Mouse (Mus musculus): ENCODE measurements around the gene Pitx3. TPM values are rescaled to one million over a fixed set of nuclear protein-coding genes. Genes with fewer than 3 reads are reported as not detected.
"Not testable (repeated sequence)": the region's sequence is repeated elsewhere in the genome, so short reads cannot be mapped to it uniquely, and the experiment has no call there.

The Pitx3 gene
- polyA plus RNA-seq, 1 experiment from 2014 or later, result 0.57 TPM

GRCm38 (mm10) chr19:46135789-46136638 is 12.1 kb downstream of the Pitx3 start:
- peak overlapping the region; percentile 55 for H3K4me3 ChIP-seq (replicated peaks; ENCODE audit: low read length)
- no peak overlapping the region for H3K27ac ChIP-seq (ENCODE audit: low read length)
- peaks cover 25% of the 10 kb centered on the region for H3K4me1 ChIP-seq (ENCODE audit: control insufficient read depth, insufficient read depth, low read length)
- H3K27me3 ChIP-seq (ENCODE audit: control insufficient read depth, insufficient read depth, low read length), result peaks cover 65% of the 10 kb centered on the region
- under 1% methylated on average over 79 of the region's 79 CpGs for WGBS
- peak; percentile 55 for ATAC-seq (ENCODE audit: insufficient read depth, low FRiP score)
- peak overlapping the region; percentile 95 for H3K4me2 ChIP-seq (ENCODE audit: low read depth, low read length)
- H3K9me3 ChIP-seq (replicated peaks; ENCODE audit: control insufficient read depth, low read length), result no peaks in the 10 kb centered on the region
- no peaks in the 10 kb centered on the region for H3K36me3 ChIP-seq (ENCODE audit: control insufficient read depth, insufficient read depth, low read length)
- peak overlapping the region; percentile 63 for H3K9ac ChIP-seq (ENCODE audit: low read length)

- Histone ChIP-seq H3K4me2 (ENCODE audit: low read depth, low read length) (peak overlapping the region; percentile 95), H3K4me3 (replicated peaks; ENCODE audit: low read length) (peak overlapping the region; percentile 55), H3K4me1 (ENCODE audit: control insufficient read depth, insufficient read depth, low read length) (peaks cover 24% of the 10 kb centered on the region), H3K9ac (ENCODE audit: low read length) (no peak overlapping the region), H3K27ac (ENCODE audit: low read length) (no peak overlapping the region), H3K27me3 (ENCODE audit: control insufficient read depth, insufficient read depth, low read length) (peaks cover 70% of the 10 kb centered on the region), H3K9me3 (replicated peaks; ENCODE audit: control insufficient read depth, low read length) (no peaks in the 10 kb centered on the region), H3K36me3 (ENCODE audit: control insufficient read depth, insufficient read depth, low read length) (no peaks in the 10 kb centered on the region)
- WGBS, result 1% methylated on average over 12 of the region's 12 CpGs
- peak; percentile 64; the same call in 1 of the 2 replicates for ATAC-seq (ENCODE audit: insufficient read depth, low FRiP score)
Observed at GRCm38 (mm10) chr19:46135297-46135696, 12.8 kb downstream of the Pitx3 start.

- WGBS, result 46% methylated on average over 6 of the region's 6 CpGs
- H3K4me3 ChIP-seq (replicated peaks; ENCODE audit: low read length), result no peak overlapping the region
Observed at GRCm38 (mm10) chr19:46132577-46132976, 15.5 kb downstream of the Pitx3 start.

DNA sequence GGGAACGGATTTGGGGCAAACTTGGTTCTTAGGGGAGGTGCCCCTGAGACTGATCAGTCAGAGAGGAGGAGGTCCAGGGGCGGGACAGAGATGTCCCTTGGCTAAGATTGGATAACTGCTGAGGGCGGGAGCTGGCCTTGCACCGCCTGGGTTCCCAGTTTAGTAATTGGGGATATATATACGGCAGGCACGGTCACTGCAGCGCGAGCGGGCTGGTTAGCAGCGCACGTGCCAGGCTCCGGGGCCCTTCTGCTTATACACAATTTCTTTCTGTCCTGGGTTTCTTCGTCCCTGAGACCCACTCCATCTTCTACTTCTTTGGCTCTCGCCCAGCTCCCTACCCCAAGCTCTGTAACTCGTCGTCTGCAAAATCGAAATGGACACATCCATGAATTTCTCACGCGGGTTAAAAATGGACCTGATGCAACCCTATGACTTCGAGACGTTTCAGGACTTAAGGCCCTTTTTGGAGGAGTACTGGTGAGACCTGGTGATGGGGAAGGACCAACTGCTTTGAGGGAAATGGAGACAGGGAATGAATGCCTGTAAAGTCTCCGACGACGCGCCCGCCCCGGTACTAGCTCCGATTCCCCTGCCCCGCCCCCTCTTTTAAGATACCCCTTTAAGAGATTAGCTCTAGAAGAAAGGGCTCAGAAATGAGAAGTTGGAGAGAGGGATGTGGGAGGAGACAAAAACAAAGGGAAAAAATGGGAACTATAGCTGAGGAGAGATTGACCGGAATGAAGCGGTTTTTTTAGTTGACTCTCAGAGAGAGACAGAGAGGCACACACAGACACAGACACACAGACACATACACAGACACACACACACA is 16.2 kb downstream of the Pitx3 start, which contains the start of gene Elovl3:
Elovl3 (plus strand) TSS at position 204 of the 832 bp plus-strand sequence.
- Histone ChIP-seq H3K9me3 (replicated peaks; ENCODE audit: control insufficient read depth, low read length) (no peaks in the 10 kb centered on the region), H3K36me3 (ENCODE audit: control insufficient read depth, insufficient read depth, low read length) (no peaks in the 10 kb centered on the region), H3K27ac (ENCODE audit: low read length) (no peak within 1 kb of the TSS), H3K27me3 (ENCODE audit: control insufficient read depth, insufficient read depth, low read length) (peaks cover 55% of the 10 kb centered on the region), H3K9ac (ENCODE audit: low read length) (peak within 1 kb of the TSS; percentile 33; the same call in 1 of the 2 replicates), H3K4me1 (ENCODE audit: control insufficient read depth, insufficient read depth, low read length) (peaks cover 18% of the 10 kb centered on the region), H3K4me3 (replicated peaks; ENCODE audit: low read length) (peak within 1 kb of the TSS; percentile 39), H3K4me2 (ENCODE audit: low read depth, low read length) (peak within 1 kb of the TSS; percentile 56)
- WGBS, result 4% methylated on average over 31 of the region's 31 CpGs
- peak; percentile 63; the same call in 1 of the 2 replicates for ATAC-seq (ENCODE audit: insufficient read depth, low FRiP score)

More at GRCm38 (mm10) chr19:46132577-46132976, 15.5 kb downstream of the Pitx3 start:
- H3K4me2 ChIP-seq (ENCODE audit: low read depth, low read length), result no peak overlapping the region
- no peak for ATAC-seq (ENCODE audit: insufficient read depth, low FRiP score)
- H3K27me3 ChIP-seq (ENCODE audit: control insufficient read depth, insufficient read depth, low read length), result peaks cover 62% of the 10 kb centered on the region
- H3K4me1 ChIP-seq (ENCODE audit: control insufficient read depth, insufficient read depth, low read length), result peaks cover 24% of the 10 kb centered on the region
- H3K27ac ChIP-seq (ENCODE audit: low read length), result no peak overlapping the region
- H3K9me3 ChIP-seq (replicated peaks; ENCODE audit: control insufficient read depth, low read length), result no peaks in the 10 kb centered on the region
- H3K9ac ChIP-seq (ENCODE audit: low read length), result no peak overlapping the region
- H3K36me3 ChIP-seq (ENCODE audit: control insufficient read depth, insufficient read depth, low read length), result no peaks in the 10 kb centered on the region

- peak overlapping the region; percentile 56 for H3K4me2 ChIP-seq (ENCODE audit: low read depth, low read length)
- peaks cover 50% of the 10 kb centered on the region for H3K27me3 ChIP-seq (ENCODE audit: control insufficient read depth, insufficient read depth, low read length)
- no peak overlapping the region for H3K9ac ChIP-seq (ENCODE audit: low read length)
- no peaks in the 10 kb centered on the region for H3K9me3 ChIP-seq (replicated peaks; ENCODE audit: control insufficient read depth, low read length)
- peaks cover 12% of the 10 kb centered on the region for H3K4me1 ChIP-seq (ENCODE audit: control insufficient read depth, insufficient read depth, low read length)
- no peak overlapping the region for H3K27ac ChIP-seq (ENCODE audit: low read length)
- no peak for ATAC-seq (ENCODE audit: insufficient read depth, low FRiP score)
- WGBS, result 7% methylated on average over 6 of the region's 8 CpGs
- H3K4me3 ChIP-seq (replicated peaks; ENCODE audit: low read length), result peak overlapping the region; percentile 39
- H3K36me3 ChIP-seq (ENCODE audit: control insufficient read depth, insufficient read depth, low read length), result no peaks in the 10 kb centered on the region
Observed at GRCm38 (mm10) chr19:46131283-46131682, 16.8 kb downstream of the Pitx3 start.

DNA sequence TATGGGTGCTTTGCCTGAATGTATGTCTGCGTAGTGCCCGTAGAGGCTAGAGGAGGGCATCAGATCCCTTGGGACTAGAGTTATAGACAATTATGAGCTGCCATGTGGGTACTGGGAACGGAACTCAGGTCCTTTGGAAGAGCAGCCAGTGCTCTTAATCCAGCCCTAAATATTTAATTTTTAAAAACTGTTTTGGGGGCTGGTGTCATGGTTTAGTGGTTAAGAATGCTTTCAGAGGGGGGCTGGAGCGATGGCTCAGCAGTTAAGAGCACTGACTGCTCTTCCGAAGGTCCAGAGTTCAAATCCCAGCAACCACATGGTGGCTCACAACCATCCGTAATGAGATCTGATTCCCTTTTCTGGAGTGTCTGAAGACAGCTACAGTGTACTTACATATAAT is 18.4 kb downstream of the Pitx3 start:
- H3K36me3 ChIP-seq (ENCODE audit: control insufficient read depth, insufficient read depth, low read length); H3K4me3 ChIP-seq (replicated peaks; ENCODE audit: low read length); H3K4me1 ChIP-seq (ENCODE audit: control insufficient read depth, insufficient read depth, low read length); ATAC-seq (ENCODE audit: insufficient read depth, low FRiP score); H3K4me2 ChIP-seq (ENCODE audit: low read depth, low read length); H3K27ac ChIP-seq (ENCODE audit: low read length); H3K9ac ChIP-seq (ENCODE audit: low read length); H3K9me3 ChIP-seq (replicated peaks; ENCODE audit: control insufficient read depth, low read length): not testable (repeated sequence)
- peaks cover 38% of the 10 kb centered on the region for H3K27me3 ChIP-seq (ENCODE audit: control insufficient read depth, insufficient read depth, low read length)
- 69% methylated on average over 6 of the region's 6 CpGs for WGBS

DNA sequence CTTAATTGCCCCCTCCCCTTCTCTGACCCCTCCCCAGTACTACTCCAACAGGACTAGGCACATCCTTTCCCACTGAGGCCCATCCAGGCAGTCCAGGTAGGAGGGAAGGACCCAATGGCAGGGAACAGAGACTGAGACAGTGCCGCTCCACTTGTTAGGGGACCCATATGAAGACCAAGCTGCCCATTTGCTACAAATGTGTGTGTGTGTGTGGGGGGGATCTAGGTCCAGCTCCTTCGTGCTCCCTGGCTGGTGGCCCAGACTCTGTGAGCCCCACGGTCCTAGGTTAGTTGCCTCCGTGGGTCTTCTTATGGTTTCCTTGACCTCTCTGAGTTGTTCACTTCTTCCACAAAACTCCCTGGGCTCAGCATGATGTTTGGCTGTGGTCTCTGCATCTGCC is 21.8 kb downstream of the Pitx3 start:
- ATAC-seq (ENCODE audit: insufficient read depth, low FRiP score), result no peak
- Histone ChIP-seq H3K4me2 (ENCODE audit: low read depth, low read length) (no peak overlapping the region), H3K4me3 (replicated peaks; ENCODE audit: low read length) (no peak overlapping the region), H3K9me3 (replicated peaks; ENCODE audit: control insufficient read depth, low read length) (no peaks in the 10 kb centered on the region), H3K9ac (ENCODE audit: low read length) (no peak overlapping the region), H3K27ac (ENCODE audit: low read length) (no peak overlapping the region), H3K27me3 (ENCODE audit: control insufficient read depth, insufficient read depth, low read length) (peaks cover 8% of the 10 kb centered on the region), H3K36me3 (ENCODE audit: control insufficient read depth, insufficient read depth, low read length) (no peaks in the 10 kb centered on the region), H3K4me1 (ENCODE audit: control insufficient read depth, insufficient read depth, low read length) (no peaks in the 10 kb centered on the region)
- 76% methylated on average over 4 of the region's 4 CpGs for WGBS

- no peak overlapping the region for H3K9ac ChIP-seq (ENCODE audit: low read length)
Observed at GRCm38 (mm10) chr19:46124651-46125050, 23.5 kb downstream of the Pitx3 start.

GRCm38 (mm10) chr19:46123876-46124275 is 24.2 kb downstream of the Pitx3 start:
- no peaks in the 10 kb centered on the region for H3K4me1 ChIP-seq (ENCODE audit: control insufficient read depth, insufficient read depth, low read length)
- H3K4me3 ChIP-seq (replicated peaks; ENCODE audit: low read length), result no peak overlapping the region
- H3K27me3 ChIP-seq (ENCODE audit: control insufficient read depth, insufficient read depth, low read length), result no peaks in the 10 kb centered on the region
- no peak overlapping the region for H3K27ac ChIP-seq (ENCODE audit: low read length)
- 73% methylated on average over 3 of the region's 3 CpGs for WGBS
- no peaks in the 10 kb centered on the region for H3K36me3 ChIP-seq (ENCODE audit: control insufficient read depth, insufficient read depth, low read length)
- no peaks in the 10 kb centered on the region for H3K9me3 ChIP-seq (replicated peaks; ENCODE audit: control insufficient read depth, low read length)
- no peak overlapping the region for H3K4me2 ChIP-seq (ENCODE audit: low read depth, low read length)
- no peak overlapping the region for H3K9ac ChIP-seq (ENCODE audit: low read length)
- no peak for ATAC-seq (ENCODE audit: insufficient read depth, low FRiP score)

More at GRCm38 (mm10) chr19:46124651-46125050, 23.5 kb downstream of the Pitx3 start:
- Histone ChIP-seq H3K9me3 (replicated peaks; ENCODE audit: control insufficient read depth, low read length) (no peaks in the 10 kb centered on the region), H3K4me2 (ENCODE audit: low read depth, low read length) (no peak overlapping the region), H3K4me1 (ENCODE audit: control insufficient read depth, insufficient read depth, low read length) (no peaks in the 10 kb centered on the region), H3K27me3 (ENCODE audit: control insufficient read depth, insufficient read depth, low read length) (no peaks in the 10 kb centered on the region), H3K36me3 (ENCODE audit: control insufficient read depth, insufficient read depth, low read length) (no peaks in the 10 kb centered on the region), H3K27ac (ENCODE audit: low read length) (no peak overlapping the region), H3K4me3 (replicated peaks; ENCODE audit: low read length) (no peak overlapping the region)
- no peak for ATAC-seq (ENCODE audit: insufficient read depth, low FRiP score)
